Mouse (Mus musculus) 416B (cell line): ENCODE measurements around the gene Ptar1.
"Not testable (repeated sequence)": the region's sequence is repeated elsewhere in the genome, so short reads cannot be mapped to it uniquely, and the experiment has no call there.

Source experiments
- DNase-seq: peaks from one replicate; pipeline ENCODE4 v3.0.0; 2011; ENCODE audit warnings: low read depth

Gene Ptar1

GRCm38 (mm10) chr19:23687296-23688021 lies at the start of gene Ptar1:
Ptar1 (plus strand) TSS chr19:23687429.
- DNase-seq: peak; percentile 76

- no peak for DNase-seq
Measured at GRCm38 (mm10) chr19:23643819-23644218, 43.4 kb upstream of the Ptar1 start.

GRCm38 (mm10) chr19:23645347-23645746 lies 41.9 kb upstream of the Ptar1 start:
- DNase-seq: no peak

GRCm38 (mm10) chr19:23647308-23647707 lies 39.9 kb upstream of the Ptar1 start:
- DNase-seq: no peak

GRCm38 (mm10) chr19:23652644-23653043 lies 34.6 kb upstream of the Ptar1 start, which contains the start of gene 1700028P14Rik:
1700028P14Rik (minus strand) TSS chr19:23652812.
- no peak for DNase-seq

- no peak for DNase-seq
Measured at GRCm38 (mm10) chr19:23653154-23653553, 34.1 kb upstream of the Ptar1 start.

GRCm38 (mm10) chr19:23657261-23657932 lies 29.8 kb upstream of the Ptar1 start:
- DNase-seq: no peak

GRCm38 (mm10) chr19:23658350-23658749 lies 28.9 kb upstream of the Ptar1 start:
- no peak for DNase-seq

GRCm38 (mm10) chr19:23664083-23664482 lies 23.1 kb upstream of the Ptar1 start:
- peak; percentile 10 for DNase-seq

- no peak for DNase-seq
Measured at GRCm38 (mm10) chr19:23668142-23668655, 19.0 kb upstream of the Ptar1 start.

- DNase-seq: no peak
Measured at GRCm38 (mm10) chr19:23673021-23673420, 14.2 kb upstream of the Ptar1 start.

GRCm38 (mm10) chr19:23675656-23676055 lies 11.6 kb upstream of the Ptar1 start:
- not testable (repeated sequence) for DNase-seq

- no peak for DNase-seq
Measured at GRCm38 (mm10) chr19:23686962-23687295, 300 bp upstream of the Ptar1 start.

GRCm38 (mm10) chr19:23688421-23688946 lies 1.3 kb downstream of the Ptar1 start:
- DNase-seq: peak; percentile 8

- DNase-seq: no peak
Measured at GRCm38 (mm10) chr19:23694344-23694743, 7.1 kb downstream of the Ptar1 start.

- no peak for DNase-seq
Measured at GRCm38 (mm10) chr19:23697861-23698260, 10.6 kb downstream of the Ptar1 start.

GRCm38 (mm10) chr19:23698366-23698765 lies 11.1 kb downstream of the Ptar1 start:
- DNase-seq: no peak

GRCm38 (mm10) chr19:23699131-23699530 lies 11.9 kb downstream of the Ptar1 start:
- DNase-seq: no peak

- no peak for DNase-seq
Measured at GRCm38 (mm10) chr19:23702896-23703295, 15.7 kb downstream of the Ptar1 start.

GRCm38 (mm10) chr19:23705383-23705782 lies 18.2 kb downstream of the Ptar1 start:
- DNase-seq: no peak

GRCm38 (mm10) chr19:23746506-23746905 lies 59.3 kb downstream of the Ptar1 start:
- DNase-seq: no peak

GRCm38 (mm10) chr19:23757011-23757410 lies 69.8 kb downstream of the Ptar1 start:
- no peak for DNase-seq

- DNase-seq: peak; percentile 78
Measured at GRCm38 (mm10) chr19:23757961-23758553, 70.8 kb downstream of the Ptar1 start.
